Mouse (Mus musculus) forebrain, embryonic 10.5 days (tissue): ENCODE data around the gene Cox4i1. TPM values are rescaled to one million over a fixed set of nuclear protein-coding genes. Genes with fewer than 3 reads are reported as not detected.
A peak's percentile ranks its signal among the peaks of the same experiment; 100 is the strongest.

Source experiments
- DNase-seq: peaks from one replicate; pipeline ENCODE4 v3.0.0-alpha.2; 2017; ENCODE audit warnings: low spot score; ENCODE audit errors: extremely low spot score
- H3K27ac ChIP-seq: fragments of 300-500 bp; sonication (generic); 2 replicates; pipeline ENCODE4 v1.5.1; 2016; ENCODE audit warnings: mild to moderate bottlenecking
- H3K27me3 ChIP-seq: fragments of 300-500 bp; sonication (generic); 2 replicates; pipeline ENCODE4 v1.6.1; 2016; ENCODE audit warnings: mild to moderate bottlenecking; ENCODE audit not compliant: poor library complexity, severe bottlenecking
- H3K36me3 ChIP-seq: fragments of 300-500 bp; sonication (generic); replicated peaks from 2 replicates; pipeline ENCODE4 v1.6.1; 2016; ENCODE audit warnings: mild to moderate bottlenecking, moderate library complexity
- H3K4me1 ChIP-seq: fragments of 300-500 bp; sonication (generic); 2 replicates; pipeline ENCODE4 v1.6.1; 2016
- H3K4me3 ChIP-seq: fragments of 300-500 bp; sonication (generic); 2 replicates; pipeline ENCODE4 v1.5.1; 2016; ENCODE audit warnings: mild to moderate bottlenecking, moderate library complexity
- H3K9me3 ChIP-seq: fragments of 300-500 bp; sonication (generic); 2 replicates; pipeline ENCODE4 v1.6.1; 2016; ENCODE audit warnings: mild to moderate bottlenecking, moderate library complexity
- WGBS: fragments of 180-500 bp; shearing (Covaris S2); methylation state at CpG from one replicate; pipeline ENCODE4 v1.1.7; 2016; 5-methylcytosine and 5-hydroxymethylcytosine counted together
- polyA plus RNA-seq: library from polyadenylated mRNA; unstranded; fragments of >200 nt; fragmentation: Nextera tagmentation; extraction: Ambion mirVana; gene quantifications from 2 replicates; pipeline ENCODE4 v1.2.1, GENCODE M21; 2016

The Cox4i1 gene
- polyA plus RNA-seq, 1 experiment from 2014 or later: 885 TPM

DNA sequence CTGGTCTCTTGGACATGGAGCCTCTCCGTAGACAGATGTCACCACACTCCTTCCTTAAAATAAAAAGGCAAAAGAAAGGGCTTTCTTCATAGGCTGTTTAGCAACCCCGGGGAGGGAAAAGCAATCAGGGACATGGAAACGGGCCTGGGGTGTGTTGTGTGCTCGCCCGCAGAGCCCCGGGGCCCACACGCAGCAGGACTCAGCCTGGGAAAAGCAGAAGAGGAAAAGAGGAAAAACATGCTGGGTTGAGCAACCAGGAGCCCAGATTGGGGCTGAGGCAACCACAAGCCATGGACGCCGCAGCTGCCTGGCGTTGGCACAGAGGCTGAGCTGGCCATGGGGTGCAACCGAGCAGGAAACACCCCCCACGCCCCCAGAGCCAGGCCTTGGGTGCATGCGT is 18.0 kb downstream of the Cox4i1 start:
- Histone ChIP-seq H3K4me3 (no peak overlapping the region), H3K36me3 (no peaks in the 10 kb centered on the region), H3K27ac (no peak overlapping the region), H3K4me1 (0 out of 2 replicates have a peak, but pooled peaks cover 6% of the 10 kb centered on the region), H3K27me3 (peaks cover 29% of the 10 kb centered on the region), H3K9me3 (no peaks in the 10 kb centered on the region)
- WGBS: 87% methylated on average over 13 of the region's 13 CpGs
- DNase-seq: no peak

DNA sequence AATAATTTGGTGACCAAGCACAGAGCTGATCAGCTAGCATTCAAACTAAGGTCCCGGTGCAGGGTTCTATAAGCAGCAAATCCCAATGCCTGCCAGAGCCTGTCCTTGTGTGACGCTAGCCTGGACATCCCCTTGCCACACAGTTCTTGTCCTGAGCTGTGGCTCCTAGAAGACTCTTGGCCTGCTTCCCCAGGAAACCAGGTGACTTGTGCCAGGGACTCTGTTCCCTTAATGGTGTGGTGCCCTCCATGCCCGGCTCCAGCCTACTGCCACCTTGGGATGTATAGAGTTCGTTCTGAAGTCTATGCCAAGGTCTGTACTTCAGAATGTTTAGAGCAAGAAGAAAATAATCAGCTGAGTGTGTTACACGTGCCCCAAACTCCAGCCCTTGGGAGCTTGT is 18.6 kb downstream of the Cox4i1 start:
- no peak for DNase-seq
- H3K4me3 ChIP-seq: no peak overlapping the region
- H3K36me3 ChIP-seq: no peaks in the 10 kb centered on the region
- WGBS: 82% methylated on average over 5 of the region's 5 CpGs
- no peaks in the 10 kb centered on the region for H3K9me3 ChIP-seq
- H3K27me3 ChIP-seq: peaks cover 29% of the 10 kb centered on the region
- no peak overlapping the region for H3K27ac ChIP-seq
- 0 out of 2 replicates have a peak, but pooled peaks cover 6% of the 10 kb centered on the region for H3K4me1 ChIP-seq

DNA sequence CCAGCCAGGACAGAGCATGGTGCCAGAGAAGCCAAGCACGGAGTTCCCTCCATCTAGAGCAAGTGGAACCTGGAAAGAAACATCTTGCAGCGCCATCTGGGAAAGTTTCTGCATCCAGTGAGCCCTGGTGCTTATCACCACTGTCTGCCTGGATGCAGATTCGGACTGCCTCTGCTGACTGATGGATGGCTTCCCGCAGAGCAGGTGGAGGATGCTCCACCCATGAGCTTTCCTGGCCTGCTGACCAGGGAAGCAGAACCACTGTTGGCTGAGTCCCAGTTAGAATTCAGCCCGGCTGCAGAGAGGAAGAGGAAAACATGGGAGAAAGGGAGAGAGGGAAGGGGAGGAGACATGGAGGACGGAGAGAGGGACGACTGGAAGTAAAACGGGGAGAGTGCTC is 19.8 kb downstream of the Cox4i1 start:
- no peaks in the 10 kb centered on the region for H3K9me3 ChIP-seq
- WGBS: 84% methylated on average over 8 of the region's 8 CpGs
- no peak for DNase-seq

DNA sequence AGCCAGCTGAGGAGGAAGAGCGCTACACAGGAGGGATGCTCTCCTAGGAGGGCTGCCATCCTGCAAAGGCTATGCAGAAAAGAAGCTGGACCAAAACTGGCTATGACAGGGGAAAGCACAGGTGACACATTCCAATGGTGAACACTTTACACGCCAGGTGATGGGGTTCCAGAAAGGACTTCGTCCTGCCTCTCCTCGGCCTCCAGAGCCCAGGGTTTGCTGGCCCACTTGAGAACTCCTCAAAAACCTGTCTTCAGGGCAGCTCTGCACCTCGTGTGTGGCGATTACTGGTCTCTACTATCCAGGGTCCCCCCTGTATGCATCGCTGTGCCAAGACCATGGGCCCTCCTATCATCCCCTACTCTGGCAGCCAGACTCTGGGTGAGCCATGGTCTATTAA is 20.5 kb downstream of the Cox4i1 start:
- 91% methylated on average over 7 of the region's 7 CpGs for WGBS
- no peak for DNase-seq
- Histone ChIP-seq H3K4me3 (no peak overlapping the region), H3K27ac (no peak overlapping the region), H3K4me1 (0 out of 2 replicates have a peak, but pooled peaks cover 6% of the 10 kb centered on the region), H3K27me3 (peaks cover 16% of the 10 kb centered on the region), H3K36me3 (no peaks in the 10 kb centered on the region), H3K9me3 (no peaks in the 10 kb centered on the region)

More for the DNA sequence above, 19.8 kb downstream of the Cox4i1 start:
- no peaks in the 10 kb centered on the region for H3K36me3 ChIP-seq
- H3K27ac ChIP-seq: no peak overlapping the region
- no peak overlapping the region for H3K4me3 ChIP-seq
- peaks cover 23% of the 10 kb centered on the region for H3K27me3 ChIP-seq
- H3K4me1 ChIP-seq: 0 out of 2 replicates have a peak, but pooled peaks cover 6% of the 10 kb centered on the region

DNA sequence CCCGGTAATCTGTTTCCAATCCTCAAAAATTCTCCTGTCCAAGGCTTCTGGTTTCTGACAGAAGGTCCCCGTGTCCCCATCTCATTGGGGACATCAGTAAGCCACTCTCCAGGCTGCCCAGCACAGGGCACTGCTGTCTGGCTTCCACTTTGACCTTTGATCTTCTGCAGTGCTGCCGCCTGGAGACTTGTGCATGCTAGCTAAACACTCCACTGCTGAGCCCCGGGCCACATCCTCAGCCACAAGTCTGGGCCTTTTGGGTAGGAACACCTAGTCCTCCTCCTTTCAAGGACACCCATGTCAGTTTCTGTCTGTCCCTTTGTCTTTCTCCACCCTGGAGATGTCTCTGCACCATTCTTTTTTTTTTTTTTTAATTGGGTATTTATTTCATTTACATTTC is 24.9 kb downstream of the Cox4i1 start:
- no peak for DNase-seq
- H3K9me3 ChIP-seq: peaks cover 2% of the 10 kb centered on the region; the same call in 1 of the 2 replicates

DNA sequence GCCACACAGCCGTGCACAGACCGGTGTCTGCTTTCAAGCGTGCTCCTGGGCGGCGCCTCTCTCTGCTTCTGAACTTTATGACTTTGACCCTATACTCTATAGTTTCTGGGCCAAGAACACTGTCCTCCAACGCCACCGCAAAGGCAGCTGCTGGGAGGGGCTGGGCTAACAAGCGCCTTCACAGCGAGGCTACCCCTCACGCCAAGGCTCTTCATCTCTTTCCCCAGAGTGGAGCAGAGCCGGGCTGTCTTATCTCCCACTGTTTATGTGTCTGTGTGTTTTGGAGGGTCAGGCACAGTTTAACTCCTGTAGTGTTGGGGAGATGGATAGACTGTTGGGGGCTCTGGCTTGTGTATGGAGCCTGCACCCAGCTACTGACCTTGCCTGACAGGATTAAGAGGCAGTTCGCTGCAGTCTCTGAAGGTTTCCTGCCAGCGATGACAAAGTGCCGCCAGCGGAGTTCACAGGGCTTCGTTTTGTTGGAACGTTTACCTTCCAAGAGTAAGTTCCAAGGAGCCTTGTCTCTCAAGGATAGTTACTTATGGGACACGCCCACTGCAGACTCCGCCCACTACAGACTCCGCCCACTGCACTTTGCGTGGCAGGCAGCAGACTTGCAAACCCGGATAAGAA is 26.0 kb downstream of the Cox4i1 start:
- WGBS: 64% methylated on average over 22 of the region's 22 CpGs

More for the DNA sequence above, 24.9 kb downstream of the Cox4i1 start:
- WGBS: 73% methylated on average over 4 of the region's 4 CpGs
- H3K4me3 ChIP-seq: no peak overlapping the region
- H3K27ac ChIP-seq: no peak overlapping the region
- H3K4me1 ChIP-seq: peaks cover 14% of the 10 kb centered on the region
- H3K36me3 ChIP-seq: no peaks in the 10 kb centered on the region
- H3K27me3 ChIP-seq: peaks cover 5% of the 10 kb centered on the region; the same call in 1 of the 2 replicates

DNA sequence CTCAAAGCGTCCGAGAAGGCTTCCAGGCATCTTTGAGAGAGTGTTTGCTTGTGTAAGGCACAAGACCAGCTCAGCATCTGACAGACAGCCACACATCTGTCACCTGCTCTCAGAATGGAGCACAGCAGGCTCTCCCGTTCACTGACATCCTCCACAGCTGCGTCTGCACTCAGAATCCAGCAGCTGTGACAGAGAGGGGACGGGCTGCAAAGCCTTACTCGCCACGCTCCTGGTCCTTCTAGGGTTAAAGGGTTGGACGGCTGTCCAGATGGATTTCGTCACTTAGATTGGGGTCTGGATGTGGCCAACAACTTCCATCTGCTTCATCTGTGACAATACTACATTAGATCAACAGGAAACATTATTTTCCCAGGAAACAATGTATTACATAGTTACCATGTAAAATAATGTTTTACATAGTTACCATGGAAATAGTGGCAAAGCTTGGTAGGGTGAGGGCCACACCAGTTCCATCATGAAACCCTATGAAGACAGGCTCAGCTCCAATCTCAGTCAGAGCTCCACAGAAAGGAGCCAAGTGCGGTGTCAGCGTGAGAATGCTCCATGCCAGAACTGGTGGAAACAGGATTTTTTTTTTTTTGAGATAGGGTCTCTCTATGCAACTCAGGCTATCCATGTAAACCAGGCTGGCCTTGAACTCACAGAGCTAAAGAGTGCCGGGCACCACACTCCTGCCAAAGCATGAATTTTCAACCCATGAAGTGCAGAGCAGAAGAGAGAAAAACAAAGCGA is 28.6 kb downstream of the Cox4i1 start:
- H3K9me3 ChIP-seq: peaks cover 7% of the 10 kb centered on the region; the same call in 1 of the 2 replicates
- peaks cover 14% of the 10 kb centered on the region for H3K4me1 ChIP-seq
- no peak overlapping the region for H3K27ac ChIP-seq
- H3K27me3 ChIP-seq: peaks cover 3% of the 10 kb centered on the region; the same call in 1 of the 2 replicates
- H3K4me3 ChIP-seq: no peak overlapping the region
- DNase-seq: no peak
- no peaks in the 10 kb centered on the region for H3K36me3 ChIP-seq
- whole genome bisulfite sequencing: 76% methylated on average over 13 of the region's 13 CpGs

More for the DNA sequence above, 26.0 kb downstream of the Cox4i1 start:
- H3K27me3 ChIP-seq: no peaks in the 10 kb centered on the region
- peaks cover 7% of the 10 kb centered on the region; the same call in 1 of the 2 replicates for H3K9me3 ChIP-seq
- H3K4me1 ChIP-seq: peaks cover 14% of the 10 kb centered on the region
- H3K4me3 ChIP-seq: no peak overlapping the region
- no peaks in the 10 kb centered on the region for H3K36me3 ChIP-seq
- no peak overlapping the region for H3K27ac ChIP-seq
- no peak for DNase-seq

DNA sequence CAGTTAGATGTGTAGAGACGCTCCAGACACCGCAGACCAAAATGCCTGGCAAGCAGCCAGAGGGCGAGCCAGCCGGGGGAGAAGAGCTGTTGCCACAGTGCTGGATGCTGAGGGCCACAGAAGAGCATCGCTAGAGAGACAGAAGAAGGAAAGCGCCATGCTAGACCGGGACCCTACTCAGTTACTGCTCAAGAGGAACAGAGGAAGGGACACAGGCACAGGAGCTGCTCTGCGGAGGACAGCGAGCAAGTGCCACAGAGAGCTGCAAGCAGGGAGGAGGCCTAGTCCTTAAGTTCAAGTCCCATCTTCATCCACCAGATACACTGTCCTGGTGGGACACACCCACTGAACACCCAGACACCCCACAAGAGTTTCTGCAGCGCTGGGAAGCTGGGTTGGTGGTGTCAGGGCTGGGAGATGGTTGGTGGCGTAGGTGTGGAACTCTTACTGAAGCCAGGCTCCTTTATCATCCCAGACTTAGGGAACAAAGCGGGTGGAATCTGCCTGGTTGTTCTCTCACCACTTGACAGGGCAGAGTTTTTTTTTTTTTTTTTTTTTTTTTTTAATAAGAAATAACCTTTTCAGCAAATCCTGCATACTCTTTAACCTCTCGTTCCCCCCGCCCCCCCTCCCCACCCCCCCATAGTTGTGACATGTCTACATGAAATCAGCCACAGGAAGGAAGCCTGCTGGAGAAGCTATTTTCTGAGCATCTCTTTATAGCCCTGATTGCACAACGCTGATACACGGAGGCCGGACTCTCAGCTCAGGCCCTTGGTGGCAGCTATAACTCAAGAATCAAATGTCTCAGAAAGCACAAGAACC is 29.3 kb downstream of the Cox4i1 start:
- DNase-seq: no peak
- WGBS: 91% methylated on average over 17 of the region's 17 CpGs
- Histone ChIP-seq H3K9me3 (peaks cover 7% of the 10 kb centered on the region; the same call in 1 of the 2 replicates), H3K36me3 (no peaks in the 10 kb centered on the region), H3K4me1 (peaks cover 14% of the 10 kb centered on the region), H3K27ac (no peak overlapping the region), H3K4me3 (no peak overlapping the region), H3K27me3 (peaks cover 9% of the 10 kb centered on the region; the same call in 1 of the 2 replicates)

DNA sequence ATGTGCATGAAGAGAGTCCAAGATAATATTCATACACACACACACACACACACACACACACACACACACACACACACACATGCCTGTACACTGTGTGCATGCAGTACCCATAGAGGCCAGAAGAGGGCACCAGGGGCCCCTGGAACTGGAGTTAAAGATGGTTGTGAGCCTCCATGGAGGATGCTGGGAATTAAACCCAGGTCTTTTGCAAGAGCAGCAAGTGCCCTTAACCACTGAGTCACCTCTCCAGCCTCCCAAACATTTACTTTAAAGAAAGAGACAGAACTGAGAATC is 29.9 kb downstream of the Cox4i1 start:
- peaks cover 7% of the 10 kb centered on the region; the same call in 1 of the 2 replicates for H3K9me3 ChIP-seq
- no peak for DNase-seq
- H3K36me3 ChIP-seq: no peaks in the 10 kb centered on the region
- H3K4me1 ChIP-seq: peaks cover 14% of the 10 kb centered on the region
- peaks cover 9% of the 10 kb centered on the region; the same call in 1 of the 2 replicates for H3K27me3 ChIP-seq
- no peak overlapping the region for H3K27ac ChIP-seq
- H3K4me3 ChIP-seq: no peak overlapping the region

DNA sequence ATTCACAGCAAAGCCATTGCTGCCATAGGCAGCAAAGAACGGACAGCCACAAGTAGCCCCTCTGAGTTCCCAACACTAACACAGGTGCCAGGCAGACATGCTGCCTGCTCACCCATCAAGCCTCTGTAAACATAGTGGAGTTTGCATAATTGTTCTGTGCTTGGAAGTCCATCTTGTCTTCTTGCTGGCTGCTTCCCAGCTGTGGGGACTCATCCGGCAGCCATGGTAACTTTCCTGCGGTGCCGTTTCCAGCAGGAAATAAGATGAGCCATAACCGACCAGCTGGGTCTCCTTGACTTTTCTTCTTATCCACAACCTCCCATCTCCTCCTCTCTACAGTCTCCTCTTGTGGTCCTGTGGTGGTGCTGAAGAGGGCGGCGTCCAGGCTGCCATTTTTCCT is 30.4 kb downstream of the Cox4i1 start:
- Histone ChIP-seq H3K27ac (no peak overlapping the region), H3K27me3 (peaks cover 9% of the 10 kb centered on the region; the same call in 1 of the 2 replicates), H3K36me3 (no peaks in the 10 kb centered on the region), H3K9me3 (peaks cover 7% of the 10 kb centered on the region; the same call in 1 of the 2 replicates), H3K4me3 (no peak overlapping the region), H3K4me1 (peaks cover 14% of the 10 kb centered on the region)
- DNase-seq: no peak
- 95% methylated on average over 7 of the region's 7 CpGs for WGBS

DNA sequence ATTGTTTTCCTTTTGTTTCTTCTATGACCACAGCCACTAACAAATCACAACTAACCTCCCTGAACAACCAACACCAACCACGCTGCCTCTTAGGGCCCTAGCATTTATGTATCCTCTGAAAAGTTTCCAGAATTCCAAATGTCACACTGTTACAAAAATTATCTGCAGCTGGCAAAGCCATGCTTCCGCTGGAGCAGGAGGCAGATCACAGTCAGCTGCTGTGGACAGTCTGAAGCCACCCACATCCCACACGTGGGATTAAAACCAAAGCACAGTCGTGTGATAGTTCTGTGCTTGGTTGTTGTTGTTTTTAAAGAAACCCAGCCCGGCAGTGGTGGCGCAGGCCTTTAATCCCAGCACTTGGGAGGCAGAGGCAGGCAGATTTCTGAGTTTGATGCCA is 31.1 kb downstream of the Cox4i1 start:
- H3K4me1 ChIP-seq: peaks cover 11% of the 10 kb centered on the region
- peaks cover 7% of the 10 kb centered on the region; the same call in 1 of the 2 replicates for H3K9me3 ChIP-seq
- peaks cover 9% of the 10 kb centered on the region; the same call in 1 of the 2 replicates for H3K27me3 ChIP-seq
- 84% methylated on average over 6 of the region's 6 CpGs for WGBS
- DNase-seq: no peak
- no peak overlapping the region for H3K4me3 ChIP-seq
- no peak overlapping the region for H3K27ac ChIP-seq
- no peaks in the 10 kb centered on the region for H3K36me3 ChIP-seq

DNA sequence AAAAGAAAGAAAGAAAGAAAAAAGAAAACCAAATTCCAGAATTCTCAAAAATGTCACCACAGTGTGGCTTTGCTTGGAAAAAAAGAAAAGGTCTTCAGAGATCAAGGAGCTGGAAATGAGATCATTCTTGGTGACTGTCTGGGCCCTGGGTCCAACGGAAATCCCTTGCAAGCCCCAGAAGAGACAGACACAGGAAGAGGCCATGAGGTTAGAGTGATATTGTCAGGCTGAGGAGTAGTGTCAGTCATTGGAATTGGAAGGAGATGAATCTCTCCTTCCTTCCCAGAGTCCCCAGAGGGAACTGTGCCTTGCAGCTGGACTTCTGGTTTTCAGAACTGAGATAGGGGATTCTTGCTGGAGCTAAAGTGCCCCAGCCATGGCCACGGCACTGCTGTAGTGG is 31.5 kb downstream of the Cox4i1 start:
- no peak overlapping the region for H3K4me3 ChIP-seq
- 85% methylated on average over 2 of the region's 2 CpGs for WGBS
- H3K9me3 ChIP-seq: peaks cover 7% of the 10 kb centered on the region; the same call in 1 of the 2 replicates
- H3K27me3 ChIP-seq: peaks cover 9% of the 10 kb centered on the region; the same call in 1 of the 2 replicates
- H3K27ac ChIP-seq: 0 out of 2 replicates have a peak overlapping the region, but pooled peaks have one; percentile 6
- peaks cover 6% of the 10 kb centered on the region; the same call in 1 of the 2 replicates for H3K4me1 ChIP-seq
- DNase-seq: no peak
- no peaks in the 10 kb centered on the region for H3K36me3 ChIP-seq
